Mouse (Mus musculus) spleen, postnatal 14 days (tissue): Measurements from ENCODE around the gene Pik3cd.
"Not testable (repeated sequence)": the region's sequence is repeated elsewhere in the genome, so short reads cannot be mapped to it uniquely, and the experiment has no call there.

Experiments
- DNase-seq, 2 experiments: peaks; one replicate each; pipeline ENCODE4 v3.0.0; 2021 to 2022; ENCODE audit warnings: low spot score in 2 of 2

Pik3cd gene

GRCm38 (mm10) chr4:149702210-149702979 is at the start of gene Pik3cd:
TSS of gene Pik3cd (minus strand) at chr4:149702571.
- DNase-seq, result peak; percentile 31 to 46

GRCm38 (mm10) chr4:149750671-149751070 is 48.3 kb upstream of the Pik3cd start:
- no peak for DNase-seq

- DNase-seq, result not testable (repeated sequence)
These were observed 47.3 kb upstream of the Pik3cd start for GRCm38 (mm10) chr4:149749663-149750015.

GRCm38 (mm10) chr4:149749003-149749662 is 46.8 kb upstream of the Pik3cd start:
- no peak for DNase-seq

GRCm38 (mm10) chr4:149744119-149744518 is 41.7 kb upstream of the Pik3cd start:
- DNase-seq, result peak in 1 of 2 experiments; percentile 0

- DNase-seq, result no peak
These were observed 39.7 kb upstream of the Pik3cd start for GRCm38 (mm10) chr4:149742011-149742530.

GRCm38 (mm10) chr4:149740301-149740700 is 37.9 kb upstream of the Pik3cd start:
- DNase-seq, result no peak

- no peak for DNase-seq
These were observed 37.1 kb upstream of the Pik3cd start for GRCm38 (mm10) chr4:149739478-149739877.

- DNase-seq, result peak; percentile 90 to 93
These were observed 35.3 kb upstream of the Pik3cd start, which contains the start of gene Tmem201 for GRCm38 (mm10) chr4:149737383-149738324. TSS of gene Tmem201 (minus strand) at chr4:149738044.

- DNase-seq, result no peak
These were observed 34.2 kb upstream of the Pik3cd start for GRCm38 (mm10) chr4:149736581-149736980.

GRCm38 (mm10) chr4:149735624-149736250 is 33.4 kb upstream of the Pik3cd start:
- DNase-seq, result no peak

- DNase-seq, result no peak
These were observed 32.5 kb upstream of the Pik3cd start for GRCm38 (mm10) chr4:149734730-149735475.

- DNase-seq, result no peak
These were observed 31.9 kb upstream of the Pik3cd start for GRCm38 (mm10) chr4:149734246-149734645.

GRCm38 (mm10) chr4:149733748-149734147 is 31.4 kb upstream of the Pik3cd start:
- DNase-seq, result no peak

- no peak for DNase-seq
These were observed 30.4 kb upstream of the Pik3cd start for GRCm38 (mm10) chr4:149732800-149733199.

- no peak for DNase-seq
These were observed 29.9 kb upstream of the Pik3cd start for GRCm38 (mm10) chr4:149732313-149732712.

GRCm38 (mm10) chr4:149730827-149731226 is 28.5 kb upstream of the Pik3cd start:
- no peak for DNase-seq

- no peak for DNase-seq
These were observed 26.4 kb upstream of the Pik3cd start for GRCm38 (mm10) chr4:149728810-149729209.

GRCm38 (mm10) chr4:149727636-149728035 is 25.3 kb upstream of the Pik3cd start:
- no peak for DNase-seq

GRCm38 (mm10) chr4:149725661-149726350 is 23.4 kb upstream of the Pik3cd start:
- DNase-seq, result peak in 1 of 2 experiments; percentile 65
